Mouse (Mus musculus) bone marrow, adult 2 months (tissue): ENCODE measurements around the gene Slc22a3.

Experiments used
- CTCF ChIP-seq: fragments of 200-500 bp; IDR thresholded peaks from 2 replicates; pipeline ENCODE4 v1.5.1; 2011; ENCODE audit warnings: low read length, control low read depth; ENCODE audit not compliant: control insufficient read depth, insufficient read depth
- POLR2A ChIP-seq: fragments of 200-500 bp; IDR thresholded peaks from 2 replicates; pipeline ENCODE4 v1.6.1; 2011; ENCODE audit warnings: low read depth, mild to moderate bottlenecking, control low read depth, low read length, borderline replicate concordance; ENCODE audit not compliant: control insufficient read depth

DNA sequence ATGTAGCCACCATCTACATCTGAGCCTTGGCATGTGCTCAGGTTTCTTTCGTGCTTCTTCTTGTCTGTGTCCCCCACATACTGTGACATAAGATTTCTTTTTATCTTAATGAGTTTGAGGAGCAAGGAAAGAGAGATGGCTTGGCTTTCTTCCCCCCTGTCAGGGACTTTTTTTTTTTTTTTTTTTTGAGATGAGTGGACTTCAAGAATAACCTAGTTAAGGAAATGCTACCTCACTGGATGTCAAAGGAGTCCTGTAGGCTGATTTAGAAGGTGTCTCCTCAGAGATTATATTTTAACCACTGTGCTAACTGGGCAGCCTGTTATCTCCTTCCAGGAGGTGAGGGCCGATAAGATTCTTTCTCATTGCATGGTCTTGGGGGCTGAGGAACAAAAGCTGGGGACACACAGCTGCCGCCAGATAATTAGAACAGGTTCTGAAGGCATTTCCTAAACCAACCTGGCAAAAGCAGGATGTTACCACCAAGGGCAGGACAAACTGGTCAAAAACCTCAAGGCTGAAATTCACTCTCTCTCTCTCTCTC lies 133.8 kb downstream of the Slc22a3 start:
- no peak for TF ChIP-seq CTCF
- no peak for TF ChIP-seq POLR2A
